Mouse (Mus musculus) MN1 (cell line): ENCODE results near the gene March9.

Experiments
- DNase-seq: peaks from one replicate; pipeline ENCODE4 v3.0.0-alpha.2; 2016; ENCODE audit warnings: low spot score

The March9 gene

DNA sequence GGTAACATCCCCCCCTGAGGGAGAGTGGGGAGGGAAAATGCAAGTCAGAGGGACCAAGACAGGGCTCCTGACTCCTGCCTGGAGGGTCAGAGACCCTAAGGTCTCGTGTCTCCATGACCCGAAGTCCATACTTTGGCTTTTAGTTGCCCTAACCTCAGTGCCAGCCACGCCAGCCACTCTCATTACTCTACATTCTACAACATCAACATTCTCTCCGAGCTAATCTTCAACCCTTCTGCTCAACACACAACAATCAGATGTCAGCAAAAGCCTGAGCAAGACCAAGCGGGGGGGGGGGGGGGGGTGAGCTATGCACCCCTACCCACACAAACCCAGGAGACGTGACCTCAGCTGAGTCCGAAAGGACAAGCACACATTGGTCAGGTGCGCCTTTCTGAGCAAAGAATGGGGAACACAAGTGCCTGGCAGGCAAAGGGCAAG, 26.7 kb downstream of the March9 start:
- DNase-seq: no peak

DNA sequence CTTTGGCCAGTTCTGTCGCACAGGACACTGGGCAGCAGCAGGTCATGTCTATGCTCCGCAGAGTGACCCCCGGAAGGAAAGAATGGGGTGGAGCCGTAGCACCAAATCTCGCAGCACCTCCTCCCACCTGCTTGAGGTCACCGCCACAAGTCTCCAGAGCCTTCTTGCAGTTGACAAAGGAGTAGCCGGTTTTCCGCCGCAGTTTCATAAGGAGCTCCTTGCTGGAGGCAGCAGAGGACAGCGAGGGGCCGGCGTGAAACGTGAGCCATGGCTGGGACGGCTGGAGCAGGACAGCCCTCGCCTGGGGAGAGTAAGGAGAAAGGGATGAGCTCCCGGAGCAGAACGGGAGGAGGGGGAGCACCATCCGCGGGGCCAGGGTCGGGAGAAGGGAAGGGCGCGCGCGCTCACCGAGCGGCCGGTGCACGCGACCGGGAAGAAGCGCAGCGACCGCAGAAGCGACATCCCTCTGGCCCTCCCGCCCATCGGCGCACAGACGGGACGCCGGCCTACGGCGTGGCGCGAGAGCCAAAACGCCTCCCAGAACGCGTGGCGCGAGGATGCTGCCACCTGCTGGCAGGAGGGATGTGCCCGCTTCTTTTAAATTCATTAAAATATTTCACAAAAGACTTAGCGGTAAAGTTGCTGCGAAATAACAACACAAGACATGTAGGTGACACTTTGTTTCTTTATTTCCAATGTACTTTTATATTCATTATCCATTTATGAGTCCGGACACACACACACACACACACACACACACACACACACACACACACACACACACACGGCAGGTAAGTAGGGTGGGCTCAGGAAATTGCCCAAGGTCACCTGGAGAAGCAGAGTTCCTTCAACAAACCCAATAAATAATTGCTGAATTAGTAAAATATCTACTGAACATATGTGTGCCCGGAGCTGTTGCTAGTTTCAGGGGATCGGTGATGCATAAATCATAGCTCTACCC, 29.4 kb downstream of the March9 start, which contains the start of gene Tsfm:
Gene Tsfm (minus strand): TSS at position 505 of the 961 bp plus-strand sequence.
- DNase-seq: peak; percentile 99

DNA sequence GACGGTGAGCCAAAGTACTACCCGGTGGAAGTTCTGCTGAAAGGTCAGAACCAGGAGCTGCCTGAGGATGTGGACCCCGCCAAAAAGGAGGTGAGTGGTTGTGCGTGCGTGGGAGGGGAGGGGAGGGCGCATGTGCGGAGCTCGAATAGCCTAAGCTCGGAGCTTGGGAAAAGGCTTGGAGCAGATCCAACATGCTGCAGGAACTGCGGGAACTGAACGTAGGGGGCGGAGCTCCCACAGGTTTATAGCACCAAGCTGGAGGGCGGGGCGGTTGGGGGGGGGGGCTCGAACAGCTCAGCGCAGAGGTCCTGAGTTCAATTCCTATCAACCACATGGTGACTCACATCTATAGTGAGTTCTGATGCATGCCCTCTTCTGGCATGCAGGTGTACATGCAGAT, 41.6 kb downstream of the March9 start:
- DNase-seq: no peak

DNA sequence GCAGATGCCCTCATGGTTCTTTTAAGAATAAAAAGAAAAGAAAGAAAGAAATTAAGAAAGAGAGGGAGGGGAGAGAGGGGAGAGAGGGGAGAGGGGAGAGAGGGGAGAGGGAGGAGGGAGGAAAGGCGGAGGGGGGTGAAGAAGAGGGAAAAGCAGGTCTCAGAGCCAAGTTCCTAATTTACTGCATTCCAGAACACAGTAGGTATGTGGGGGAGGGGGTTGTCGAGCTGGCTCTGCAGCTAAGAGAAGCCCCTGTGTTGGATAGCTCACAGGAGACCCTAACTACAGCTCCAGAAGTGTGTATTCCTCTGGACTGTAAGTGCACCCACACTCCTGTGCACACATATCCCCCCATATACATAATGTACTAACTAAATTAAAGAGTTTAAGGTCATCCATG, 42.9 kb downstream of the March9 start:
- DNase-seq: no peak

DNA sequence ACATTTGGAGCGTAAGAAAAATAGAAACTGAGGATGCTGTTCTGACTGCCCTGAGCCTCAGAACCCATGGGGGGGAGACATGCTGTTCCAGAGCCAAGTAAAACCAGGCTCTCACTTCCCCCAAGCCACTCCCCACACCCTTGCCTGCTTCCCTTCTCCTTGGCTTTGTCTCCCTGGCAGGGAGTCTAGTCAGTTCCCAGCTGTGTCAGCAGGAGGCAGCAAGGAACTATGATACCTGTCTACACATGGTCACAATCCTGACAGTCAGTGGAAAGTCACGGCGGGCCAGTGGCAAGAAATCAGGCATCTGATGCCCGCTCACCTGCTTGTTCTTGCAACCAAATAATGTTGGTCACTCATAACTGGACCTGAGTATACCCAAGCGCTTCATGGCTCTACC, 43.5 kb downstream of the March9 start:
- peak; percentile 67 for DNase-seq
